Mouse (Mus musculus) Patski (cell line): ENCODE measurements around the gene Gm3776. TPM values are rescaled to one million over a fixed set of nuclear protein-coding genes. Genes with fewer than 3 reads are reported as not detected.
"Not testable (repeated sequence)": the region's sequence is repeated elsewhere in the genome, so short reads cannot be mapped to it uniquely, and the experiment has no call there.

ENCODE experiments used
- ATAC-seq: fragments of 100-300 bp; one replicate; pipeline ENCODE4 v1.8.0; 2021
- CTCF ChIA-PET: fragments of 350-600 bp; sonication (Branson Sonifier 250); formaldehyde crosslinking; loops from one replicate; lab custom pipeline; 2022; ENCODE audit warnings: inconsistent platforms; lab: Charles Lee
- POLR2A ChIA-PET: fragments of 350-600 bp; sonication (Branson Sonifier 250); formaldehyde crosslinking; loops from one replicate; lab custom pipeline; 2022; ENCODE audit warnings: antibody characterized with exemption, inconsistent platforms; lab: Charles Lee
- DNase-seq: peaks from one replicate; pipeline ENCODE4 v3.0.0-alpha.2; 2011; ENCODE audit warnings: low read depth, low spot score
- H3K27me3 ChIP-seq: fragments of 371-371 bp; one replicate; pipeline ENCODE4 v1.5.1; 2021
- CTCF ChIP-seq: fragments of 100-300 bp; IDR thresholded peaks from one replicate; pipeline ENCODE4 v1.5.1; 2021
- in situ Hi-C: fragments of 300-500 bp; cut with MboI; formaldehyde crosslinking; loops from 3 replicates; pipeline ENCODE4 v1.11.1; 2018; ENCODE audit warnings: low pct_unique_long_range_greater_than_20kb, mixed read lengths
- polyA plus RNA-seq: library from polyadenylated mRNA; unstranded; gene quantifications from one replicate; pipeline ENCODE4 v1.2.3, GENCODE M21; 2021

Gene Gm3776
- 0.51 TPM for polyA plus RNA-seq

GRCm38 (mm10) chr9:78256914-78257313, at the start of gene Gm3776:
Gene Gm3776 (plus strand): TSS chr9:78257129.
- POLR2A ChIA-PET, H3K27me3 ChIP-seq, DNase-seq, CTCF ChIA-PET, in situ Hi-C loops, ATAC-seq: not testable (repeated sequence)

- ChIA-PET POLR2A (no interaction called here), CTCF (no interaction called here)
- in situ Hi-C loops = loop anchor here (25.0 kb wide), 1 partner anchor 103 kb away; the partner anchor contains the start of gene Omt2a
- no peak for DNase-seq
- ATAC-seq = no peak
- no peak for TF ChIP-seq CTCF
- H3K27me3 ChIP-seq = no peaks in the 10 kb centered on the region
Observed at GRCm38 (mm10) chr9:78208956-78209355, 48.0 kb upstream of the Gm3776 start.

- POLR2A ChIA-PET = no interaction called here
- CTCF ChIA-PET = no interaction called here
- no peaks in the 10 kb centered on the region for H3K27me3 ChIP-seq
- in situ Hi-C loops = loop anchor here (25.0 kb wide), 1 partner anchor 102 kb away; the partner anchor contains the start of gene Omt2a
- TF ChIP-seq CTCF = no peak
- DNase-seq (no peak), ATAC-seq (no peak)
Observed at GRCm38 (mm10) chr9:78210079-78210478, 46.9 kb upstream of the Gm3776 start.

- TF ChIP-seq CTCF = no peak
- in situ Hi-C loops = loop anchor here (25.0 kb wide), 1 partner anchor 101 kb away; the partner anchor contains the start of gene Omt2a
- ATAC-seq (no peak), DNase-seq (no peak)
- H3K27me3 ChIP-seq = no peaks in the 10 kb centered on the region
- CTCF ChIA-PET = no interaction called here
- POLR2A ChIA-PET = no interaction called here
Observed at GRCm38 (mm10) chr9:78210821-78211220, 46.1 kb upstream of the Gm3776 start.

GRCm38 (mm10) chr9:78211521-78211920, 45.4 kb upstream of the Gm3776 start:
- no peak for TF ChIP-seq CTCF
- ATAC-seq (no peak), DNase-seq (no peak)
- in situ Hi-C loops = loop anchor here (25.0 kb wide), 1 partner anchor 101 kb away; the partner anchor contains the start of gene Omt2a
- POLR2A ChIA-PET = no interaction called here
- no peaks in the 10 kb centered on the region for H3K27me3 ChIP-seq
- CTCF ChIA-PET = interaction anchor here (1.2 kb wide), 1 partner anchor 17 kb away, joined by 3 read pairs; no protein-coding TSS in a partner anchor

- ChIA-PET POLR2A (no interaction called here), CTCF (interaction anchor here (1.2 kb wide), 1 partner anchor 18 kb away, joined by 3 read pairs; no protein-coding TSS in a partner anchor)
- no peak for TF ChIP-seq CTCF
- ATAC-seq = no peak
- no peaks in the 10 kb centered on the region for H3K27me3 ChIP-seq
- DNase-seq = no peak
- in situ Hi-C loops = loop anchor here (25.0 kb wide), 1 partner anchor 100 kb away; the partner anchor contains the start of gene Omt2a
Observed at GRCm38 (mm10) chr9:78212341-78213049, 44.4 kb upstream of the Gm3776 start.

GRCm38 (mm10) chr9:78217074-78217473, 39.9 kb upstream of the Gm3776 start:
- ATAC-seq (no peak), DNase-seq (no peak)
- ChIA-PET CTCF (interaction anchor here (0.8 kb wide), 1 partner anchor 13 kb away, joined by 3 read pairs; no protein-coding TSS in a partner anchor), POLR2A (no interaction called here)
- in situ Hi-C loops = loop anchor here (25.0 kb wide), 1 partner anchor 95 kb away; the partner anchor contains the start of gene Omt2a
- H3K27me3 ChIP-seq = no peaks in the 10 kb centered on the region
- no peak for TF ChIP-seq CTCF

- POLR2A ChIA-PET = no interaction called here
- no peaks in the 10 kb centered on the region for H3K27me3 ChIP-seq
- CTCF ChIA-PET = interaction anchor here (1.1 kb wide), 1 partner anchor 108 kb away, joined by 3 read pairs; no protein-coding TSS in a partner anchor
- ATAC-seq = no peak
- in situ Hi-C loops = loop anchor here (25.0 kb wide), 1 partner anchor 90 kb away; the partner anchor contains the start of gene Omt2a
- no peak for DNase-seq
- no peak for TF ChIP-seq CTCF
Observed at GRCm38 (mm10) chr9:78222616-78223015, 34.3 kb upstream of the Gm3776 start.

GRCm38 (mm10) chr9:78223221-78223902, 33.6 kb upstream of the Gm3776 start:
- POLR2A ChIA-PET = no interaction called here

GRCm38 (mm10) chr9:78224418-78224817, 32.5 kb upstream of the Gm3776 start:
- POLR2A ChIA-PET = no interaction called here
- in situ Hi-C loops = loop anchor here (25.0 kb wide), 1 partner anchor 88 kb away; the partner anchor contains the start of gene Omt2a
- TF ChIP-seq CTCF = no peak
- CTCF ChIA-PET = interaction anchor here (1.1 to 1.4 kb wide), 2 partner anchors 10 to 30 kb away, joined by 4 to 7 read pairs; no protein-coding TSS in a partner anchor
- DNase-seq (no peak), ATAC-seq (no peak)
- no peaks in the 10 kb centered on the region for H3K27me3 ChIP-seq

More at GRCm38 (mm10) chr9:78223221-78223902, 33.6 kb upstream of the Gm3776 start:
- no peak for TF ChIP-seq CTCF
- in situ Hi-C loops = loop anchor here (25.0 kb wide), 1 partner anchor 89 kb away; the partner anchor contains the start of gene Omt2a
- DNase-seq (no peak), ATAC-seq (no peak)
- CTCF ChIA-PET = interaction anchor here (1.1 to 1.4 kb wide), 2 partner anchors 9 to 109 kb away, joined by 3 to 7 read pairs; no protein-coding TSS in a partner anchor
- no peaks in the 10 kb centered on the region for H3K27me3 ChIP-seq
